Mouse (Mus musculus) small intestine, adult 2 months (tissue): ENCODE measurements around the gene Pofut1.

Experiments
- CTCF ChIP-seq: fragments of 200-500 bp; IDR thresholded peaks from 2 replicates; pipeline ENCODE4 v1.5.1; 2012; ENCODE audit warnings: low read depth, mild to moderate bottlenecking, control low read depth, inconsistent platforms, low read length, moderate library complexity, mixed read lengths; ENCODE audit not compliant: insufficient replicate concordance, insufficient read length; ENCODE audit errors: extremely low read depth
- POLR2A ChIP-seq: fragments of 200-500 bp; IDR thresholded peaks from 2 replicates; pipeline ENCODE4 v1.6.1; 2012; ENCODE audit warnings: low read depth, mild to moderate bottlenecking, control low read depth, inconsistent platforms, low read length, moderate library complexity

DNA sequence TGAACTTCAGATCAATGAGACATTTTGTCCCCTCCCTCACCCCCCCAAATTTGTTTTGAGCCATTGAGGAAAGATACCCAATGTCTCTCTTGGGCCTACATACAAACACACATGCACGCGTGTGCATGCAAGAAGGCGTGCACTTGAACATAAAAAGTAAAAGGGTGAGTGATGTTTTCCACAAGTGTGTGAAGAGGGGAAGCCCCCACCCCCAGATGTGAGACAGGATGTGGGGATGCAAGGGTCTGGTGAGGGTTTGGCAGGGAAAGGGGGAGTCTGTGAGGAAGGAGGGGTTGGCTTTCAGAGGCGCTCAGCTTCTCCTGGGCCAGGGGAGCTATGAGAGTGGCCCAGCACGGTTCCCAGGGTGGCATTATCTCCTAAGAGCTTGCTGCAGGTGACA lies 37.0 kb downstream of the Pofut1 start:
- TF ChIP-seq CTCF (no peak), POLR2A (no peak)
